Mouse (Mus musculus): ENCODE measurements around the gene Tmem237. TPM values are rescaled to one million over a fixed set of nuclear protein-coding genes. Genes with fewer than 3 reads are reported as not detected.

Gene Tmem237
- 10 to 100 TPM; 29.4 to 30.9 TPM for total RNA-seq (2021)
- long read RNA-seq, experiment 1, partial matches to known transcripts = 0 of 2 reads
- long read RNA-seq, experiment 1, other reads (novel, unspliced or antisense) = 2 of 2 reads
- long read RNA-seq, experiment 2, partial matches to known transcripts = 0 of 2 reads
- long read RNA-seq, experiment 2, other reads (novel, unspliced or antisense) = 2 of 2 reads

DNA sequence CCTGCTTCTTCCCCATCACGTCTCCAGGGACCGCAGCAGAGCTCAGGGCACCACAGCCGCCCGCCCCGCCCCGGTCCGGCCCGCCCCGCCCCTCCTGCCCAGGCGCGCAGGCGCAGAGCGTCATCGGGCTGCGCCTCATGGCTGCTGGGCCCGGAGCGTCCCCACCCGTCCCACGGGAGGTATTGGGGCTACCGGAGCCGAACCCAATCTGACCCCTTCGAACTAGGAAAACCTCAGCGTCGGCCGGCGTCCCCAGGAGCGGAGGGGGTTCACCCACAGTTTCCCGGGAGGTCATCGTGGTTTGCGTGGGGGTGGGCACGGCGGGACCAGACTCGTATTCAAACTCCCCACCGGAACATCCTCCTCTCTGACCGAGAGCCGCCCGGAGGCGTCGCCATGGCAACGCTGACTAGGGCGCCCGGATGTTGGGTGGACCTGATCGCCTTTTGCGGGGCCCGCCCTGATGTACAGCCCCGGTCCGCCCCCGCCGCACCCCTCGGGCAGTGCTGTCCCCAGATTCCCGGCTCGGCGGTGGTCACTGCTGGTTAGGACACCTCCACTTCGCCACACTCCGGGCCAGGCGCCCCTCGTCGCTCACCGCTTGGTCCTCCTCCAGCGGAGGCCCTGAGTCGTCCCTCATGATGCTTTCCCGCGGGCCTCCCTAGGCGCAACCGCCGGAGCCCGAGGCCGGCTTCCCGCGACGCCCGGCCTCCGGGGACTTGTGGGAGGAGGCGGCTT lies at the start of gene Tmem237:
Gene Tmem237 (minus strand): TSS at position 689 of the 738 bp plus-strand sequence.
- DNase-seq (ENCODE audit: low spot score in 2 of 2) = peak; percentile 94

GRCm38 (mm10) chr1:59169586-59169985 lies 49.4 kb upstream of the Tmem237 start:
- DNase-seq (ENCODE audit: low spot score in 2 of 2) = no peak

GRCm38 (mm10) chr1:59168556-59168955 lies 48.3 kb upstream of the Tmem237 start:
- DNase-seq (ENCODE audit: low spot score in 2 of 2) = no peak

GRCm38 (mm10) chr1:59167654-59168425 lies 47.6 kb upstream of the Tmem237 start:
- no peak for DNase-seq (ENCODE audit: low spot score in 2 of 2)

GRCm38 (mm10) chr1:59166232-59166905 lies 46.2 kb upstream of the Tmem237 start:
- DNase-seq (ENCODE audit: low spot score in 2 of 2) = no peak

- DNase-seq (ENCODE audit: low spot score in 2 of 2) = no peak
Observed at GRCm38 (mm10) chr1:59163918-59164317, 43.7 kb upstream of the Tmem237 start.

DNA sequence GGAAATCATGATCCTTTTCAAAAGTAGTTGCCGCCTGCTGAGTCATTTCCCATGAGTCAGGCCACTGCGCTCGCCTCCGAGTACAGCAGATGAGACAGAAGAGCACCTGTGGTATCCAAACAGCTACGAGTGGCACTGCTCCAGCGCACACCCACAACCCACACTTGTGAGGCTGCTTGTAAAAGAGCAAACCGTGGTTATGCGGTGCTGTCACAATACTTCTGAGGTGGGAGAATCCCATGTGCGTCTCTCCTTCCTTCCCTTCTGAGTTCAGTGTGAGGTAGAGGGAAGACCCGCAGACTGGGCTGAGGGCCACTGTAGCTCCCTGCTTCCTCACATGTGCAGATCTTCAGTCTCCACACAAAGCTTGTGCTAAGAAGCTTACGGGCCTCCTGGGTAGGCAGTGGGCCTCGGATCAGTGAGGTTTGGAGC lies 42.8 kb upstream of the Tmem237 start, which contains the start of gene Mpp4:
Gene Mpp4 (minus strand): TSS at position 360 of the 432 bp plus-strand sequence.
- peak; percentile 85 to 87 for DNase-seq (ENCODE audit: low spot score in 2 of 2)

DNA sequence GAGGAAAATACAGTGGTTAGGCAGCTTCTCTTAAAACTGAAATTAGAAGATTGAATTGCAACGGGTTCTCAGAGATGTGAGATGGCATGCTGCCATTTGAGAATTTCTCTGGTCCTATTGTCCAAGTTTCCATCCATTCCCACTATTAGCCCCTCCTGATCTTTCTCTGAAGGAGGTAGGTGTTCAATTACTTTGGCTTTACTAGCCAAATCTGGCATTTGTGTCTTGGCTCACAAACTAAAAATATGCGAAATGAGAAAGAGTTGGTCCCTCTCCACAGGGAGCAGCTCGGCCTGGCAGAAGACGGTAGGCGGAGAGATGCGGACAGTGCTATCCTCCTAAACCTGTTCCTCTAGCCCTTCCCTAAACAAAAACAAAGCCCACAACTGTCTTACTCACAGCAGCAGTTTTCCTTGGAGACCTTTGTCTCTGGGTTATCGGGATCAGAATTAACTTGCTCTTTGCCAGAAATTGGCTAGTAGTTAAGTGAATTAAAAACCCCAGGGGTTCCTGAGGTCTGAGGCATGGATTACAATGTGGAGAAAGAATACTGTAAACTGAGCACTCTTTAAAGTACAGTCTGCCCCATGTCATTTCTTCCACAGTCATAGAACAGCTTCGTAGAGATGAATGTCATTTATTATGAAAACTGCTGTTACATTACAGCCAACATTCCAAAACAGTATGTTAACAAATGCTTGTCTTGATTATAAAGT lies 42.3 kb upstream of the Tmem237 start:
- no peak for DNase-seq (ENCODE audit: low spot score in 2 of 2)

GRCm38 (mm10) chr1:59161396-59161795 lies 41.2 kb upstream of the Tmem237 start:
- no peak for DNase-seq (ENCODE audit: low spot score in 2 of 2)

- no peak for DNase-seq (ENCODE audit: low spot score in 2 of 2)
Observed at GRCm38 (mm10) chr1:59160871-59161270, 40.7 kb upstream of the Tmem237 start.

- no peak for DNase-seq (ENCODE audit: low spot score in 2 of 2)
Observed at GRCm38 (mm10) chr1:59159136-59159535, 38.9 kb upstream of the Tmem237 start.

GRCm38 (mm10) chr1:59158498-59158897 lies 38.3 kb upstream of the Tmem237 start:
- no peak for DNase-seq (ENCODE audit: low spot score in 2 of 2)

DNA sequence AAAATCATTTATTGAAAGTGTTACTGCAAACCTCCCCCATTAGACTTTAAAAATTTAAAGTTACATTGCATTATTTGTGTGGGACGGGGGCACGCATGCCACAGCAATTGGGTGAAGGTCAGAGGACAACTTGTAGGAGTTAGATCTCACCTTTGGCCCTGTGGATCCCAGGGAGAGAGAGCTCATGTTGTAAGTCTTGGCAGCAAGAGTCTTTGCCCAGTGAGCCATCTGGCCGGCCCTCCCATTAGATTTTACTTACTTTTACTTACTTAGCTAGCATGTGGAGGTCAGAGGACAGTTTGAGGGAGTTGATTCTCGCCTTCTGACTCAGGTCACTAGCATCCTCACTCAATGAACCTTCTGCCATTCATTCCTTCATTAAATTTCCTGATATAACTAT lies 37.6 kb upstream of the Tmem237 start:
- DNase-seq (ENCODE audit: low spot score in 2 of 2) = no peak

DNA sequence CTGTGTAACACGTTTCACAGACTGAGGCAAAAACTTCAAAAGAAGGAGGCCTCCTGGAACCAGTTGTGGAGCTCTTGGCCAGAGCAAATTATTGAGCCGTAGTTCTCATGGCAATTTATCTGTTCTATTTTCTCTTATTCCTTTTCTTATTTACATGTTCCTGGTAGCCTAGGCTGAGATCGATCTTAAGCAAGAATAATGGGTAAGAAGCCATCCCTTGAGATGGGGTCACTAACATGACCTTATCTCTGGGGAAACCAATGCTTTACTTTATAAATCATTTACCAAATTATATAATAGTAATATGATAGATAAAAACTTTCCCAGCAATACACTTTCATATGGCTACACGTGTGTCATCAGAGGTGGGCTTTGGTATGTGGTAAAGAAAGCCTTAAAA lies 32.1 kb upstream of the Tmem237 start:
- DNase-seq (ENCODE audit: low spot score in 2 of 2) = no peak

- no peak for DNase-seq (ENCODE audit: low spot score in 2 of 2)
Observed at GRCm38 (mm10) chr1:59150542-59150941, 30.3 kb upstream of the Tmem237 start.

GRCm38 (mm10) chr1:59144543-59144942 lies 24.3 kb upstream of the Tmem237 start:
- no peak for DNase-seq (ENCODE audit: low spot score in 2 of 2)

DNA sequence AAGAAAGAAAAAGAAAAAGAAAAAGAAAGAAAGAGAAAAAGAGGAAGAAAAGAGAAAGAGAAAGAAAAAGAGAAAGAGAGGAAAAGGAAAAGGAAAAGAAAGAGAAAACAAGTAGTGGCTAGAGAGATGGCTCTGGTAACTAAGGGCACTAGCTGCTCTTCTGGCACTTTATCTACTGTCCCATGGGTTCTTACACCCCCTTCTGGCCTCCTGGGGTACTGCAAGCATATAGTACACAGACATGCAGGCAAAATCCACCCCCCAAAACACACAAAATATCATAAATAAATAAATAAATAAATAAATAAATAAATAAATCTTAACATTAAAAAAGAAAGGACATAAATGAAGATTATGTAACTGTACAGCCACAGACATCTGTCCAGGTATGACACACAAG lies 22.6 kb upstream of the Tmem237 start:
- peak in 1 of 2 experiments; percentile 29 for DNase-seq (ENCODE audit: low spot score in 2 of 2)

- DNase-seq (ENCODE audit: low spot score in 2 of 2) = no peak
Observed at GRCm38 (mm10) chr1:59134419-59134818, 14.2 kb upstream of the Tmem237 start.

- DNase-seq (ENCODE audit: low spot score in 2 of 2) = no peak
Observed at GRCm38 (mm10) chr1:59128879-59129278, 8.7 kb upstream of the Tmem237 start.

DNA sequence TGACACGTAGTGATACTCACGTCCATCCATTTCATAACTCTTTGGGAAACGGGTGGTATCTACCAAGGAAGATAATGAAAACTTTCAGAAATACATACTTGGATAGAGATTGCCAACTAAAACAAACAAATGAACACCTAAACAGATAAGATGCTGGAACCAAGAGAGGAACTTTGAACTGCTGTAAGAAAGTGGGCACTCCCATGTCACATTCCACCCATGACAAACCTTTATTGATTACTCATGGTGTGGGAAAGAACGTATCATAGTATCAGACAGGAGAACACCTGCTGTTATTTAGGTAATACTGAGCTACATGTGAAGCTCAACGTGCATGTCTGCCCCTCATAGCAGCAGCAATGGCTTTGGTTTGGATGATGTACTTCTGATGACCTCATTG lies 5.3 kb upstream of the Tmem237 start:
- DNase-seq (ENCODE audit: low spot score in 2 of 2) = no peak

GRCm38 (mm10) chr1:59110524-59110923 lies 9.7 kb downstream of the Tmem237 start:
- no peak for DNase-seq (ENCODE audit: low spot score in 2 of 2)

All from left cerebral cortex, adult 18-20 months (tissue).